Mouse (Mus musculus) liver, embryonic 14.5 days (tissue): Measurements from ENCODE around the gene Pkp1. TPM values are rescaled to one million over a fixed set of nuclear protein-coding genes. Genes with fewer than 3 reads are reported as not detected.

ENCODE experiments used
- ATAC-seq: fragments of 200-750 bp; cut with Nextera tagmentation; 2 replicates; pipeline ENCODE4 v1.8.0; 2017; ENCODE audit warnings: moderate number of reproducible peaks, mild to moderate bottlenecking, moderate library complexity; ENCODE audit not compliant: insufficient read depth
- DNase-seq, 3 experiments: peaks; one replicate each; pipeline ENCODE4 v3.0.0-alpha.2; 2012 to 2013; ENCODE audit warnings: low read depth in 3 of 3, low spot score in 3 of 3
- H3K27ac ChIP-seq: fragments of 300-500 bp; sonication (generic); 2 replicates; pipeline ENCODE4 v1.5.1; 2014; ENCODE audit warnings: moderate library complexity, mild to moderate bottlenecking, control low read depth, inconsistent platforms
- H3K27me3 ChIP-seq: fragments of 300-500 bp; sonication (generic); 2 replicates; pipeline ENCODE4 v1.6.1; 2014; ENCODE audit warnings: mild to moderate bottlenecking, low read length, moderate library complexity; ENCODE audit not compliant: control insufficient read depth, insufficient read depth
- H3K36me3 ChIP-seq: fragments of 300-500 bp; sonication (generic); replicated peaks from 2 replicates; pipeline ENCODE4 v1.6.1; 2014; ENCODE audit warnings: low read depth; ENCODE audit not compliant: control insufficient read depth, insufficient read depth
- H3K4me1 ChIP-seq, 2 experiments: fragments of 200-500 bp in 1 of 2; fragments of 300-500 bp in 1 of 2; sonication (generic) in 1 of 2; replicated peaks; 2 replicates each; pipeline ENCODE4 v1.6.1; 2012 to 2014; ENCODE audit warnings: antibody characterized with exemption in 1 of 2, inconsistent platforms in 1 of 2, low read length in 1 of 2; ENCODE audit not compliant: control insufficient read depth in 2 of 2, insufficient read depth in 2 of 2
- H3K4me2 ChIP-seq: fragments of 300-500 bp; sonication (generic); 2 replicates; pipeline ENCODE4 v1.6.1; 2014; ENCODE audit warnings: low read depth, mild to moderate bottlenecking, control low read depth, moderate library complexity
- H3K4me3 ChIP-seq, 2 experiments: fragments of 200-500 bp in 1 of 2; fragments of 300-500 bp in 1 of 2; sonication (generic) in 1 of 2; 2 replicates each; pipeline ENCODE4 v1.5.1; 2012 to 2014; ENCODE audit warnings: low read depth in 2 of 2, low read length in 2 of 2, mild to moderate bottlenecking in 2 of 2, control low read depth in 1 of 2, inconsistent platforms in 1 of 2, moderate library complexity in 1 of 2; ENCODE audit not compliant: insufficient read depth in 1 of 2
- H3K9ac ChIP-seq: fragments of 300-500 bp; sonication (generic); replicated peaks from 2 replicates; pipeline ENCODE4 v1.6.1; 2014; ENCODE audit warnings: mild to moderate bottlenecking, control low read depth, moderate library complexity
- H3K9me3 ChIP-seq: fragments of 300-500 bp; sonication (generic); 2 replicates; pipeline ENCODE4 v1.6.1; 2016; ENCODE audit warnings: low read length, mixed read lengths; ENCODE audit not compliant: control insufficient read depth
- CTCF ChIP-seq: IDR thresholded peaks from 2 replicates; pipeline ENCODE4 v1.5.1; 2016; ENCODE audit warnings: antibody characterized with exemption, low read depth, control low read depth
- EP300 ChIP-seq: IDR thresholded peaks from 2 replicates; pipeline ENCODE4 v1.6.1; 2016; ENCODE audit warnings: antibody characterized with exemption, low read depth
- WGBS: fragments of 180-500 bp; shearing (Covaris S2); extraction: QIAGEN DNeasy Blood & Tissue Kit; methylation state at CpG from one replicate; pipeline ENCODE4 v1.1.7; 2014; ENCODE audit not compliant: insufficient replicate concordance; 5-methylcytosine and 5-hydroxymethylcytosine counted together
- polyA plus RNA-seq, 2 experiments: library from polyadenylated mRNA; depleted of rRNA in 1 of 2; stranded (reverse) in 1 of 2; unstranded in 1 of 2; fragments of >200 nt; fragmentation: Nextera tagmentation in 1 of 2; extraction: Ambion mirVana in 1 of 2; gene quantifications; 2 replicates each; pipeline versions ENCODE4 v1.2.1 to v1.2.3; 2012 to 2014

The Pkp1 gene
- polyA plus RNA-seq, 2 experiments: 0.02 TPM; not detected in 1

- TF ChIP-seq CTCF (peak; percentile 99), EP300 (no peak)
- Histone ChIP-seq H3K4me3 (no peak overlapping the region), H3K27ac (no peak overlapping the region), H3K4me1 (no peaks in the 10 kb centered on the region), H3K27me3 (no peaks in the 10 kb centered on the region), H3K36me3 (no peaks in the 10 kb centered on the region), H3K9me3 (no peaks in the 10 kb centered on the region), H3K9ac (no peak overlapping the region), H3K4me2 (no peak overlapping the region)
- ATAC-seq: peak; percentile 62
- 43% methylated on average over 19 of the region's 19 CpGs for WGBS
- peak in 2 of 3 experiments; percentile 24 to 36 for DNase-seq
These were observed 53.4 kb downstream of the Pkp1 start for GRCm38 (mm10) chr1:135865518-135866194.

DNA sequence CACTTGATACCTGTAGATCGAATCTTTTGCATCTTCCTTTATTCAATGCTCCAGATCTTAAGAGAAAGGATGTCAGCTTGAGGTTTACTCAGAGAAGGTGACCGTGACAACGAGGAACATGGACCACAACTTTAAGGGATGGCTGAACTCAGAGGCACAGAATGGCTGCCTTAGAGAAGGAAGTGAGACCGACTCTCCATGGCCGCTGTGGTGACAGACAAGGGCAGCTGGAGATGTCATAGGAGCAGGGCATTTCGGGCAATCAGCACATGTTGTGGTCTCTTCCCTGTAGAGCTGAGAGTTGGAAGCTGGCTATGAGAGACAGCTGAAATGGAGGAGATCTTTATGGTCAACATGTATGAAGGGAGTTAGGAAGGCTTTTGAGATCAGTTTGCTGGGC, 54.2 kb downstream of the Pkp1 start:
- H3K4me1 ChIP-seq: no peaks in the 10 kb centered on the region
- H3K4me2 ChIP-seq: no peak overlapping the region
- no peak for DNase-seq
- H3K27ac ChIP-seq: no peak overlapping the region
- no peak overlapping the region for H3K4me3 ChIP-seq
- H3K9ac ChIP-seq: no peak overlapping the region
- no peak for TF ChIP-seq EP300
- no peak for TF ChIP-seq CTCF
- H3K36me3 ChIP-seq: no peaks in the 10 kb centered on the region
- ATAC-seq: no peak
- WGBS: 49% methylated on average over 6 of the region's 6 CpGs
- H3K27me3 ChIP-seq: no peaks in the 10 kb centered on the region
- no peaks in the 10 kb centered on the region for H3K9me3 ChIP-seq

DNA sequence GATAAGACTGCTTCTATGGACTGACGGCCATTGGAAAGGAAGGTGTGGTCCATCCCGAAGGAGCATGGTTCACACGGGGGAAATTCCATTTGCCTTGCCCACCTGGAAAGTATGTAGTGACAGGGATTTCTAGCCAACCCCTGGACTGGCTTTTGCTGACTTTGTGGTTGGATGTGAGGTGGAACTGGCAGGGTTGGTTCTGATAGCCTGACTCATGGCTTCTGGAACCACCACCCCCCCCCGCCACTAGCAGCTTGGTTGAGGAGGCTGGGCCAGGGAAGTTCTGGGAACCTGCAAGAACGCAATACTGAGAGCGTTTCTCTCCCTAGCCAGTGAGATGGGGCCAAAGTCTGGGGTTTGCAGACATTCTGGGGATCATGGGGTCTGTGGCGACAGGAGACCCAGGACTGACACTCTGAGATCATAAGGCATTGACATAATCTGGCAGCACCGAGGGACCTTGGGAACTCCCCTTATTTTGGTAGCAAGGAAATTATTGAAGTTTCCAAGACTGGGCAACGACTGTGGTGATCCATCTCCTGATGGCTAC, 55.1 kb downstream of the Pkp1 start:
- Histone ChIP-seq H3K9ac (no peak overlapping the region), H3K4me3 (no peak overlapping the region), H3K4me2 (no peak overlapping the region), H3K4me1 (no peaks in the 10 kb centered on the region), H3K9me3 (no peaks in the 10 kb centered on the region), H3K36me3 (no peaks in the 10 kb centered on the region), H3K27ac (no peak overlapping the region), H3K27me3 (no peaks in the 10 kb centered on the region)
- TF ChIP-seq EP300 (no peak), CTCF (no peak)
- WGBS: 52% methylated on average over 9 of the region's 9 CpGs
- no peak for DNase-seq
- ATAC-seq: no peak

DNA sequence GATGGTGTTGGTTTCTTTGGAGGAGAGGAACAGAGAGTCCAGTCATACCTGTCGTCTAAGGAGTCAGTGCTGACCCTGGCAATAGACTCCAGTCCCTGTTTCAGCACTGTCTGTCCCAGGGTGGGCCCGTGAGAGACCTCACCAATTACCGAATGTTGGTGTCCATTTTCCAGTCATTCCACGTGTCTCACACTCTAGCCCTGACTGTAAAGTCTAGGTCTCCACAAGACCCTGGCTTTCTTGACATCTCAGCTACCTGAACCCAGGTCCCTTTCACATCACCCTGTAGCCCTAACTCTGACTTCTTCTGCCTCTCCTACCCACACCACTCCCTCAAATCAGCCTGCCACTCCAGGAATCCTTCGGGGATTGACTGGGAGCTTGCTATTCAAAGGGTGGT, 56.4 kb downstream of the Pkp1 start:
- Histone ChIP-seq H3K4me1 (no peaks in the 10 kb centered on the region), H3K9me3 (no peaks in the 10 kb centered on the region), H3K27me3 (no peaks in the 10 kb centered on the region), H3K36me3 (no peaks in the 10 kb centered on the region), H3K4me3 (no peak overlapping the region), H3K27ac (no peak overlapping the region), H3K4me2 (no peak overlapping the region), H3K9ac (no peak overlapping the region)
- WGBS: 59% methylated on average over 5 of the region's 5 CpGs
- DNase-seq (no peak), ATAC-seq (no peak)
- TF ChIP-seq CTCF (no peak), EP300 (no peak)

GRCm38 (mm10) chr1:135861980-135862552, 56.9 kb downstream of the Pkp1 start:
- H3K27me3 ChIP-seq: no peaks in the 10 kb centered on the region
- TF ChIP-seq CTCF (no peak), EP300 (no peak)
- DNase-seq: no peak
- no peaks in the 10 kb centered on the region for H3K9me3 ChIP-seq
- no peak overlapping the region for H3K4me2 ChIP-seq
- no peak for ATAC-seq
- 49% methylated on average over 9 of the region's 9 CpGs for WGBS
- H3K27ac ChIP-seq: no peak overlapping the region
- no peak overlapping the region for H3K4me3 ChIP-seq
- H3K9ac ChIP-seq: no peak overlapping the region
- H3K4me1 ChIP-seq: 0 out of 4 replicates have a peak, but pooled peaks cover 0 to under 1% of the 10 kb centered on the region in 2 experiments
- H3K36me3 ChIP-seq: no peaks in the 10 kb centered on the region
